Mouse (Mus musculus) B cell, adult 62 days (primary cell): ENCODE measurements around the gene Stard13. TPM values are rescaled to one million over a fixed set of nuclear protein-coding genes. Genes with fewer than 3 reads are reported as not detected.

Experiments
- total RNA-seq: library from RNA; stranded (reverse); gene quantifications from 4 replicates; pipeline ENCODE4 v1.2.4, GENCODE M21; 2023

The Stard13 gene
- total RNA-seq: 0.09 TPM in 1 of 4 replicates, not detected in the others

DNA sequence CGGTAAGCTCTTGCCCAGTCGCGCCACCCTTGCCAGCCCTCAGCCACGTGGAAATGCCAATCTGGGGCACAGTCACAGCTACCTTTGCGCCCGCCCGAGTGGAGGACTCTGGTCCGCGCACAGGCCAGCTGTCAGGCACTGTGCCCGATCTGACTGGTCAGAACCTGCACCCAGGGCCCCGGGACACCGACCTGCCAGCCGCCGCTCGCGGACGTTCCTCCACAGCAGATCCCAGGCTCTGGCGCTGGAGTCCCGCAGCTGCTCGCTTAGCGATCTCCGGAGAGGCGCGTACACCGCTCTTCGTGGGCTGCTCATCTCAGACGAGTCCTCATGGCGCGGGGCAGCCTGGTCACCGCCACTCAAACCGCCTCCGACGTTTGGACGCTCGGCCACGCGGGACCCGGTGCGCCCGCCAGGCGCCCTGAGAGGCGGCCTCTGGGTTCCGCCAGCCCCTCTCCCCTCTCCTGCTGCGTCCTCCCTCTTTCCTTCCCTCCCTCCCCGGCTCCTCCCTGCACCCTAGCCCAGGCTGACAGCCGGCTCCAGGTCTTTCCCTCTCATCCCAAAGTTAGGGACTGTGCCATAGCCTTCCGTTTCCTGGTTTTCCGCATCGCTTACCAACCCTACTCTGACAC is at the start of gene Stard13:
Gene Stard13 (minus strand): TSS at position 437 of the 632 bp plus-strand sequence.

Other genes with a start within 250 kb of the Stard13 start
- gene Gm42906, start 194.3 kb upstream of the Stard13 start, total RNA-seq: not detected in 4 replicates